Mouse (Mus musculus) forebrain, embryonic 10.5 days (tissue): Measurements from ENCODE around the gene Klhdc3. TPM values are rescaled to one million over a fixed set of nuclear protein-coding genes. Genes with fewer than 3 reads are reported as not detected.

Experiments
- DNase-seq: peaks from one replicate; pipeline ENCODE4 v3.0.0-alpha.2; 2017; ENCODE audit warnings: low spot score; ENCODE audit errors: extremely low spot score
- H3K27ac ChIP-seq: fragments of 300-500 bp; sonication (generic); 2 replicates; pipeline ENCODE4 v1.5.1; 2016; ENCODE audit warnings: mild to moderate bottlenecking
- H3K27me3 ChIP-seq: fragments of 300-500 bp; sonication (generic); 2 replicates; pipeline ENCODE4 v1.6.1; 2016; ENCODE audit warnings: mild to moderate bottlenecking; ENCODE audit not compliant: poor library complexity, severe bottlenecking
- H3K36me3 ChIP-seq: fragments of 300-500 bp; sonication (generic); replicated peaks from 2 replicates; pipeline ENCODE4 v1.6.1; 2016; ENCODE audit warnings: mild to moderate bottlenecking, moderate library complexity
- H3K4me1 ChIP-seq: fragments of 300-500 bp; sonication (generic); 2 replicates; pipeline ENCODE4 v1.6.1; 2016
- H3K4me3 ChIP-seq: fragments of 300-500 bp; sonication (generic); 2 replicates; pipeline ENCODE4 v1.5.1; 2016; ENCODE audit warnings: mild to moderate bottlenecking, moderate library complexity
- H3K9me3 ChIP-seq: fragments of 300-500 bp; sonication (generic); 2 replicates; pipeline ENCODE4 v1.6.1; 2016; ENCODE audit warnings: mild to moderate bottlenecking, moderate library complexity
- WGBS: fragments of 180-500 bp; shearing (Covaris S2); methylation state at CpG from one replicate; pipeline ENCODE4 v1.1.7; 2016; 5-methylcytosine and 5-hydroxymethylcytosine counted together
- polyA plus RNA-seq: library from polyadenylated mRNA; unstranded; fragments of >200 nt; fragmentation: Nextera tagmentation; extraction: Ambion mirVana; gene quantifications from 2 replicates; pipeline ENCODE4 v1.2.1, GENCODE M21; 2016

Gene Klhdc3
- polyA plus RNA-seq, 1 experiment from 2014 or later = 132 TPM

DNA sequence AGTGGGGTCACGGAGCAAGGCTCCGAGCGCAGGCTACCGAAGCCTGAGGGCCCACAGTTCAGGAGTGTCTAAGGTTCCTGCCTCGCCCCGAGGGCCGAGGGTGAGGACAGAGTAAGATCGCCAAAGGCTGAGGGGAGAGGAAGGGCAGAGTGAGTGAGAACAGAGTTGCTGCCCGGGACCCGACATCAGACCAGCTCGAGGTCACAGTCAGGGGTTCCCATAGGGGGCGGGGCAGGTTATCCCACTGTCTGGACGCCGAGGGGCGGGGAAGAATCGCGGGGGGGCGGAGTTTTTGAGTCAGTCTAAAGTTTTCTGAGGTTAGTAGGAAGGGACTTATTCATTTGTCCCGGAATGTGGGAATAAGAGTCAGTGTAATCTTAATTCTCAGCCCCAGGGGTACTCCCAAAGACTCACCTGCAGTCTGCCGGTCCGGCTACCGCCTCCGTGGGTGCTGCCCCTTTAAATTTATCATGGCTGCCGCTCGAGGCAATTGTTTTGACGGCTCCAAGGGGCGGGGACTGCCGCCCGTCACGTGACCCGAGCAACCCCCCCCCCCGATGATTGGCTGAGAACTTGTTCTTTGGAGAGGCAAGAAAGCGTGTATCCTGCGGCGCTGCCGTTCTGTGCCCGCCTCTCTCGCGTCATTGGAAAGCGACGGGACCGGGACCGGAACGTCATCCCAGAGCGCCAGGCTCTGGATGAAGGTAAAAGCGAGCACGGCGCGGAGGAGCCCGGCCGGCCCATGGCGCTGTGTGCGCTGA is 35.0 kb downstream of the Klhdc3 start, which contains the start of the genes Klc4 and Mrpl2:
Klc4 (minus strand) TSS at position 462 of the 761 bp plus-strand sequence.
Mrpl2 (plus strand) TSS at position 669 of the 761 bp plus-strand sequence.
- Histone ChIP-seq H3K36me3 (peaks cover 33% of the 10 kb centered on the region), H3K4me3 (peak within 1 kb of the TSS; percentile 87), H3K27me3 (no peaks in the 10 kb centered on the region), H3K27ac (peak within 1 kb of the TSS; percentile 92), H3K9me3 (no peaks in the 10 kb centered on the region), H3K4me1 (peaks cover 40% of the 10 kb centered on the region)
- WGBS = 1% methylated on average over 53 of the region's 53 CpGs
- peak; percentile 100 for DNase-seq

DNA sequence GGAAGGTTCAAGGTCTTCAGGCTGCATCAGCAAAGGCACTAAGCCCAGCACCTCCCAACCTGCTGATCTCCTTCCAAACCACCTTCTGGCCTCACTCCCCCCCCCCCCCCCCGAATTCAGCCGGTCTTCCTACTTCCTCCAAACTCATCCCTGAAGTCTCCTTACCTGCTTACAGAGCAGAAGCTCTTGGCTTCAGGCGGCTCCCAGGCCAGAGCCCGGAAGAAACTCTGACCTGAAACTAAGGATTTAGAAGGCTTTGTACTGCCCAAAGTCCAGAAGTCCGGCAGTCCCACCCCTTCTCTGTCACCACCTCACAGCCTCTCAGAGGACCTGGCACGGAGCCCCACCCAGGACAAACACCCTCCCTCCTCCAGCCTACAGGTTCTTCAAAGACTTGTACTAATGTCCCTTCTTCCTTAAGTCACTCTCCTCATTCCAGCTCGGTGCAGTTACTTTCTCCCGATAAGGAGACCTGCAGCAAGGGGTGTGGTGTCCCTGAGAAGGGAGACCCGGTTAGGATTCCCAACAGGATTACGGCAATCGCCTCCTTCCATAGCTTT is 35.7 kb downstream of the Klhdc3 start:
- DNase-seq = no peak
- Histone ChIP-seq H3K4me3 (peak overlapping the region; percentile 87), H3K27ac (peak overlapping the region; percentile 92), H3K4me1 (peaks cover 34% of the 10 kb centered on the region), H3K36me3 (peaks cover 40% of the 10 kb centered on the region), H3K9me3 (no peaks in the 10 kb centered on the region), H3K27me3 (no peaks in the 10 kb centered on the region)
- 7% methylated on average over 11 of the region's 11 CpGs for WGBS

DNA sequence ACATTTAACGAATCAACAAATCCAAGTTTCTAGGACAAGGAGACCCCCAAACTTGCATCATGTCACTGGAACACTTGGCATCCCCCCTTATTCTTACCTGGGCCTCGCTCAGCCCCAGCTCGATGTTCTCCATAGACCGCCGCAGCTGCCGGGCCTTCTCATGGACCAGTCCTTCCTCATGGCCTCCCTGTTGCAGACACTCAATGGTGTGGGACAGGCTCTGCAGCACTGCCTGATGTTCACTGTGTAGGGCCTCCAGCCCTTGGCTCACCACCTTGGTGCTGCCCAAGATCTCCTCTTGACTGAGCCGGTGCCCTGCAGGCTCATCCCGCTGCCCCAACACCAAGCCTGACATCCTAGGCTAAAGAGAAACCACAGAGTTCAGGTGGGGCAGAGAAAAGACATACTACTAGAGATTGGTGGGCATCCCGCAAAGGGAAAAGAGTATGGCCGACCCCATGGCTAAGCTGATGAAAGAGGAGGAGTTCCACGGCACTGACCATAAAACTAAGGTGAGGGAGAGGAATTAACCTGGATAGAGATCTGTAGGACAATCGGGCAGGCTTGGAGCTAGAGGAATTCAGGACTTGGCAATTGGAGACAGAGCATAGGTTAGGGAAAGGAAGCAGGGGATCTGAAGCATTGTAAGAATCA is 36.4 kb downstream of the Klhdc3 start:
- Histone ChIP-seq H3K36me3 (peaks cover 46% of the 10 kb centered on the region), H3K4me3 (peak overlapping the region; percentile 87; the same call in 1 of the 2 replicates)
- 89% methylated on average over 12 of the region's 12 CpGs for WGBS

DNA sequence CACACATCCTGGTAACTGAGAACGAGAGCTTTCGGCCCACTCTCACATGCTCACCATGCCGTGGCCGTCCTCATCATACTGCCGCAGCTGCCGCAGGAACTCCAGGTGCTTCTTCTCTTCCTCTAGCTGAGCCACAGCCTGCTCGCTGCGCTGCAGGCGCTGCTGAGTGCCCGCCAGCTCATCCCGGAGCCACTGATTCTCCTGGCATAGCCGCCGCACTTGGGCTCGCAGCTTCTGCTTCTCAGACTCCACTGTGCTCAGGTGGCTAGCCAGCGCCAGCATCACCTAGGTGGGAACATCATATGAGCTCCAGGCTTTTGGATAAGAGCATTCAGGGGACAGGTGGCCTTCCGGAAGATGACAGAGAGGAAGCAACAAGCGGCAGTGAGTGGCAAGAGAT is 38.7 kb downstream of the Klhdc3 start:
- 91% methylated on average over 17 of the region's 17 CpGs for WGBS
- Histone ChIP-seq H3K27ac (no peak overlapping the region), H3K4me3 (no peak overlapping the region), H3K36me3 (peaks cover 32% of the 10 kb centered on the region), H3K9me3 (no peaks in the 10 kb centered on the region), H3K4me1 (peaks cover 29% of the 10 kb centered on the region), H3K27me3 (no peaks in the 10 kb centered on the region)
- DNase-seq = no peak

More for the DNA sequence above, 36.4 kb downstream of the Klhdc3 start:
- Histone ChIP-seq H3K27me3 (no peaks in the 10 kb centered on the region), H3K9me3 (no peaks in the 10 kb centered on the region), H3K4me1 (peaks cover 32% of the 10 kb centered on the region), H3K27ac (no peak overlapping the region)
- DNase-seq = no peak

DNA sequence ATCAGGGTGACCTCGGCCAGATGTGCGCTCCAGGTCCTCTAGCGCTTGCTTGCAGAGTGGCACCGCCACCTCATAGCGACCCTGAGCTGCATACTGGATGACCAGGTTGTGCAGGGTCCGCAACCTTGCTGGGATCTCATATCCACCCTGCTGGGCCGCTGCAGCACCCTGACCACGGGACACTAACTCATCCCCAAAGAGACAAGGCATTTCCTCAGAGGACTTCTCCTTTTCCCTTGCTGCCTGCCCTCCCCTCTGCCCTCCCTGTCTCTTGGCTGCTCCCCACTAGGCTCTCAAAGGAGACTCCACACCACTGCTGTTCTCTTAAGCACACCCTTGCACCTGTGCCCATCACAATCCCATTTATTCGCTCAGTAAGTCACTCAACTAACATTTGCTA is 40.8 kb downstream of the Klhdc3 start:
- H3K36me3 ChIP-seq = peaks cover 41% of the 10 kb centered on the region
- H3K27me3 ChIP-seq = no peaks in the 10 kb centered on the region
- peaks cover 23% of the 10 kb centered on the region for H3K4me1 ChIP-seq
- H3K9me3 ChIP-seq = no peaks in the 10 kb centered on the region
- H3K27ac ChIP-seq = no peak overlapping the region
- WGBS = 75% methylated on average over 9 of the region's 9 CpGs
- DNase-seq = no peak
- H3K4me3 ChIP-seq = 0 out of 2 replicates have a peak overlapping the region, but pooled peaks have one; percentile 2

DNA sequence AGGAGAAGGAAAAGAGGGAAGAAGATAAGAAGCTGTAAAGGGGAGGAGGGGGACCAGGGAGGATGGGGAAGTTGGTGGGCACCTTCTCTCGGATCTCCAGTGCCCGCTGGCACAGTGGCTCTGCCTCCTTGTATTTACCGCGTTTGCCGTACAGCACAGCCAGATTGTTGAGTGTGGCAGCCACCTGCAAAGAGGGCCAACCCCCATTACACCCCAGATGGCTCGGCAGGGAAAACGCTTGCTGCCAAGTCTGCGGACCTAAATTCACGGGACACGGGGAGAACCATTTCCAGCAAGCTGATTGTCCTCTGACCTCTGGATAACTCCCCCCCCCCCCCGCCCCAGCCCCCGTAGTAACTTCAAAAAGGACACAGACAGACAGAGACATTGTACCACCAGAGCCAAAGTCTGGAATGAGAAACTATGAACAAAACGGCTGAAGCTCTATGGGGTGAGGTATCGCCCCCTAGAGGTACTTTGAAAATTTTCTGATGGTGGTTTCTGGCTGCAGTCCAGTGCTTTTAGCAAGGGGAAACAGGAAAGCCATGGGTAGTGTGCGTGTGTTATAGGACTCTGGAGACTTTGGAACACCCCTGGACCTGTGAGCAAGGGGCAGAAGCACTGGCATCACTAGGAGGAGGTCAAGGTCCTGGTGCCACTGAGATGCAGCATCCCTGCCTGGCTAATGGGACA is 43.7 kb downstream of the Klhdc3 start:
- peaks cover 13% of the 10 kb centered on the region for H3K4me1 ChIP-seq
- peaks cover 60% of the 10 kb centered on the region for H3K36me3 ChIP-seq
- peak overlapping the region; percentile 22 for H3K4me3 ChIP-seq
- no peaks in the 10 kb centered on the region for H3K9me3 ChIP-seq
- H3K27me3 ChIP-seq = no peaks in the 10 kb centered on the region
- 28% methylated on average over 15 of the region's 15 CpGs for WGBS
- peak overlapping the region; percentile 75 for H3K27ac ChIP-seq
- DNase-seq = no peak

DNA sequence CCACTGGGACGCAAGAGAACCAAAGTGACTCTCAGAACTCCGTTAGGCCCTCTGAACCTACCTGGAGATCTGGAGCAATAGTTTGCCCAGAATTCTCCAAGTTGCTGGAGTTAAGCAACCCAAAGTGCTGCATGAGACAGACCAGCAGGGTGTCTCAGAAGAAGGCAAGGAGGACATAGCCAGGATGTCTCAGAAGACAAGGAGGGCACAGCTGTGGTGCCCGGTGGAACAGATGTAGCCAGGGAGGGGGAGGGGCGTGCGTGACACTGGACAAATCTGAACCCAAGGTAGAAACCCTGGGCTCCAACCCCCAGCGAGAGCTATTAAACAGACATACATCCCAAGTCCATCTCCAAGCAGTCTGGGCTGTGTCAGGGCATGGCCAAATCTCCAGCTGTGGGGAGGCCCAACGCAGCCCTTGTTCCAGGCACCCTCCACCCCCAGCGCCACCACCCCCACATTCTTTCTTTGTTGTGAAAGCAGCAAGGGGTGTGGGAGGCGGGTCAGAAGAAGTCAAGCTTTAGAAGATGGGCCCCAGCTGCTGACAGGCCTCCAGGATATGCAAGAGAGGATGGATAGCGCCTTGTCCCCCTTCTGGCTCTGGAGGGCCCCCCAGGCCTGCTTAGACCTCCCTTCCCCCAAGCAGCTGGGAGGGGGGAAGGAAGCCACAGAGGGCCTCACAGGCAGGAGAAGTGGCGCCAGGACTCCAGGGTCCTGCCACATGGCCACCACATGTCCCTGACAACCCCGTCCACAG is 50.9 kb downstream of the Klhdc3 start:
- Histone ChIP-seq H3K27me3 (no peaks in the 10 kb centered on the region), H3K9me3 (no peaks in the 10 kb centered on the region), H3K4me1 (peaks cover 58% of the 10 kb centered on the region), H3K4me3 (peak overlapping the region; percentile 90), H3K36me3 (peaks cover 32% of the 10 kb centered on the region), H3K27ac (peak overlapping the region; percentile 96)
- no peak for DNase-seq
- WGBS = 9% methylated on average over 12 of the region's 12 CpGs

DNA sequence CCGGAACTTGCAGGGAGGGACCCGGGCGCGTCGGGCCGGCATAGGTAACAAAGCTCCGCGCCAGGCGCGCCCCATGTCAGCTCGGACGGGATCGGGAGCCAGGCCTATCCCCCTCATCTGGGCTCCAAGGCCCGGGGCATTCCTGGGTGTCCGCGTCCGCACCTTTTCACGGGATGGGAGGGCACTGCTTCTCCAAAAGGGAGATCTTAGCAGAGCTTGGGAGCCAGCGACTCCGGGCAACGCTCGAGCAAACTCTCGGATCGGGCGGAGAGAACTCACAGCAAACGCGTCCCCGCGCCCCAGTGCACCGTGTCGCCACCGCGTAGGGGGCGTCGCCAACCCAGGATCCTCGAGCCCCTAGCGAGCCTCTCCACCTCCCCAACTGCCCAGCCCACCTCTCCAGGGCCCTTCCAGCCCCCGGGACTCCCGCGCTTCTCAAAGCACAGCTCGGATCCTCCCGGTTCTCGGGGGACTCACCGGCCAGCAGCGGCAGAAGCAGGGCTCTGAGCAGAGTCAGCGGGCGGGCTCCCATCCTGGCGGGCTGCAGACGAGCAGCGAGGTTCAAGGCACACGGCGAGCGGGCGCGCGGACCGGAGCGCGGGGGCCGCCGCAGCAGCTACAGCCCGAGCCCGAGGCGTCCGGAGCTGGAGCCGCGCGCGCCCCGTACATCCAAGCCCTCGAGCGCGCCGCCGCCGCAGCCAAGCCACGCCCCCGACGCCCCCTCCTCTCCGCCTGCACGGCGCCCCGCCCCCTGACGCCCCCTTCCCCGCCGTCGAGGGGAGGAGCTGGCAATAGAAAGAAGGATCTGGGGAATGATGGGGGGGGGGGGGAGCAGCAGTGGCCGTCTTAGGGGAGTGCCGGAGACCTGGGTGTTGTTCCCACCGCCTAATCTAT is 51.7 kb downstream of the Klhdc3 start, which contains the start of gene Ptk7:
Ptk7 (minus strand) TSS at position 714 of the 894 bp plus-strand sequence.
- DNase-seq = peak; percentile 92
- under 1% methylated on average over 84 of the region's 90 CpGs for WGBS
- H3K4me3 ChIP-seq = peak within 1 kb of the TSS; percentile 90
- peaks cover 66% of the 10 kb centered on the region for H3K4me1 ChIP-seq
- no peaks in the 10 kb centered on the region for H3K9me3 ChIP-seq
- H3K27ac ChIP-seq = peak within 1 kb of the TSS; percentile 96
- H3K27me3 ChIP-seq = no peaks in the 10 kb centered on the region
- peaks cover 30% of the 10 kb centered on the region for H3K36me3 ChIP-seq

DNA sequence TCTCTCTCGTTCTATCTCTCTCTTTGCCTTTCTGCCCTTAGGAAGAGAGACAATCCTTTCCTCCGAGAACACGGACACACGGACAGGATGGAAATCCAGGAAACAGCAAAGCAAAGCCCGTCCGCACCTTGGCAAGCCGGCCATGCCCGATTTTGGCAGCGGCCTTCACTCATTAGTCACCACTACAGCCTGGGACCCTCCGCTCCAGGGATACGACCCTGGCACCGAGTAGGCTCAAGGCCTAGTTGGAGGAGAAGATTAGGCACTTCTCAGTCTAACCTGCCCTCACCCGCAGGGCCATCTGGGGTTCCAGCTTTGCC is 52.3 kb downstream of the Klhdc3 start:
- WGBS = 0% methylated on average over 13 of the region's 13 CpGs
- Histone ChIP-seq H3K4me1 (peaks cover 72% of the 10 kb centered on the region), H3K27me3 (no peaks in the 10 kb centered on the region), H3K27ac (peak overlapping the region; percentile 96), H3K4me3 (peak overlapping the region; percentile 90), H3K9me3 (no peaks in the 10 kb centered on the region), H3K36me3 (peaks cover 24% of the 10 kb centered on the region)
- peak; percentile 62 for DNase-seq

DNA sequence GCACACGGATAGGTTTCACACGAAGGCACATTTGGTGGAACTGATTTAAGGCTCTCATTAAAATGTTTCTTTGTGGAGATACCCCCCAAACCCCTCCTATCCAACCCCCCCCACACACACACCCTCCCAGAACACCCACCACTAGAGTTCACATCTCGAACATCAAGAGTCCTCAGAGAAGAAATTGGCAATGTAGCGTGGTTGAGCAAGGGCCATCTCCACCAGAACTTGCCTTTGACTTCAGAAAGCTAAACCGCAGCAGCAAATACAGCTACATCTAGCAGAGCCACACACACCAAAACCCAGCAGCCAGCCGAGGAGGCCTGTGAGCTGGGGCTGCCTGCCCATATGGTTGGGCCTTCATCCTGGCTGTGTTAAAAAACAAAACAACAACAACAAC is 53.3 kb downstream of the Klhdc3 start:
- WGBS = 72% methylated on average over 6 of the region's 6 CpGs
- Histone ChIP-seq H3K36me3 (peaks cover 16% of the 10 kb centered on the region), H3K9me3 (no peaks in the 10 kb centered on the region), H3K27ac (peak overlapping the region; percentile 96; the same call in 1 of the 2 replicates), H3K4me3 (peak overlapping the region; percentile 90), H3K4me1 (peaks cover 82% of the 10 kb centered on the region), H3K27me3 (no peaks in the 10 kb centered on the region)
- DNase-seq = no peak

DNA sequence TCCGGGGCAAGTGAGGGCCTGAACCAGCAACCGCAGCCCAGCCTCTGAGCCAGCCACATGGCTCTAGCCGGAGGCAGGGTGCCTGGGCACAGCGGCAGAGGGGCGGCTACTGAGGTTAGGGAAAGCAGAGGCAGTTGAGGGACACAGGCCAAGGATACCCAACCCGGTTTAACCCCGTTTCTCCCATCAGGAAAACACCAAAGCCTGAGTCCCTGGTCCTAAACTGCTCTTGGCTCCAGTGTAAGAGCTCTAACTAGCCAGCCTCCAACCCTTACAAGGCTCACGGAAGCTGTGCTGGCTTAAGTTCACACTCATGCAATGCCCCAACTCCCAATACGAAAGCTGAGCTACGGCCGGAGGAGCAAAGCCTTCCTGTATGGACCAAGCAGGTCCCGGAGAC is 56.1 kb downstream of the Klhdc3 start:
- DNase-seq = no peak
- Histone ChIP-seq H3K9me3 (0 out of 2 replicates have a peak, but pooled peaks cover 4% of the 10 kb centered on the region), H3K36me3 (peaks cover 10% of the 10 kb centered on the region), H3K4me3 (peak overlapping the region; percentile 8; the same call in 1 of the 2 replicates), H3K27me3 (no peaks in the 10 kb centered on the region), H3K27ac (peak overlapping the region; percentile 48), H3K4me1 (peaks cover 91% of the 10 kb centered on the region)
- WGBS = 64% methylated on average over 12 of the region's 12 CpGs
